Mouse (Mus musculus): ENCODE results near the gene Palb2. TPM values are rescaled to one million over a fixed set of nuclear protein-coding genes. Genes with fewer than 3 reads are reported as not detected.

The Palb2 gene
- 2.6 TPM for total RNA-seq (2023)

DNA sequence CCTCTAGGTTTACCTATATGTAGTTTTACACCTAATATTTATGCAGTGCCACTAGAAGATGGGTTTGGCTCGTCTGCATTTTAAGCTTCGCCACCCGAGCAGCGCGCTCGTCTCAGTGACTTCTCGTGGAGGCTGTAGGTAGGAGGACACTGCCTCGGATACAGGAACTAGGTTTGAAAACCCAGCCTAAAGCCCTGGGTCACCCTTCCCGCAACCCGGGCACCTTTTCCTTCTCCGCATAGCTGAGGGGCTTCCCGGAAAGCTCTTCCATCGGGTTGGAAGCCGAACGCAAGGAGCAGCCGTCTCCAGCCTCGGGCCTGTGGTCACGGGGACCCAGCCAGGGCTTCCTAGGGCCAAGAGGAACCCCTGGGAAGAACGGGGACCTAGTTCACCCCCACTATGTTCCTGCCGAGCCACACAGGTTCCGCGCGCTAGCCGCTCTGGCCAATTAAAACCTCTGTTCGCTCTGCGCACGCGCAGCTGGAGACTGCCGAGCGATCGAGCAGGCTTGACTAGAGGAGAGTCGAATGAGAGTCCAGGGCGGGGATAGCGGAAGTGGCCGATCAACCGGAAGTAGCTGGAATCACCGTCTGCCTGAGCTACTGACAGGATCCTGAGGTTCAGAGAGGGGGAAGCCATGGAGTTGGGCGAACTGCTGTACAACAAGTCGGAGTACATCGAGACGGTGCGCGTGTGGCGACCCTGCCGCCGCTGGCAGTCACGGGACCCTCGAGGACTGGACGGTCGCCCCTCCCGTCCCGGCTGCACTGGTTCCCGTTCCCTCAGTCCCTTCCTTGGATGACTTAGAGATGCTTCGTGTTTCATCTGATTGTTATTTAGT lies at the start of gene Palb2, which contains the start of gene Dctn5:
Gene Palb2 (minus strand): TSS at position 489 of the 841 bp plus-strand sequence.
Gene Dctn5 (plus strand): TSS at position 545 of the 841 bp plus-strand sequence.

GRCm38 (mm10) chr7:122158915-122159902 lies 26.4 kb upstream of the Palb2 start, which contains the start of gene Plk1:
Gene Plk1, plus strand, starts transcription at chr7:122159439.

DNA sequence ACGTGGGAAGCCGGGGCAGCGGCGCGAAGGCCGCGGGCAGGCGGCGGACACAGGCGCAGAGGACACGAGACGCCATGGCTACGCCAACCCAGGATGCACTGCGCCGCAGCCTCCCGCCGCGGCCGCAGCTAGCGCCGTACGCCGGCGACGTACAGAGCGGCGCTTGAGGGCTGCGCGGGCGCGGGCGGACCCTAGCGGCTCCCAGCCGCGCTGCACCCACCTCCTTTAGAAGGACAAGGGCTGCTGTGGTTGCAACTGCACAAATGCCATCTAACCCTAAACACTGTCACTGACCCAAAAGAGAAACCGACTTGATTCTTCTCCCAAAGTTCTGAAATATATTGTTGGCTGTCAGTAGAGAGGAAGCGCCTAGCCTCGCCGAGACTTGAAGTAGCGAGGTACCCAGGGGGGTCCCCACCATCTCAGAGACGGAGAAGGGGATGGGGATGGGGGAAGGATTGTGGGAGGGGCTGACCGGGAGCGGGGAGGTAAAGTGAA lies 31.0 kb downstream of the Palb2 start, which contains the start of gene Ndufab1:
Gene Ndufab1 (minus strand): TSS at position 140 of the 498 bp plus-strand sequence.

DNA sequence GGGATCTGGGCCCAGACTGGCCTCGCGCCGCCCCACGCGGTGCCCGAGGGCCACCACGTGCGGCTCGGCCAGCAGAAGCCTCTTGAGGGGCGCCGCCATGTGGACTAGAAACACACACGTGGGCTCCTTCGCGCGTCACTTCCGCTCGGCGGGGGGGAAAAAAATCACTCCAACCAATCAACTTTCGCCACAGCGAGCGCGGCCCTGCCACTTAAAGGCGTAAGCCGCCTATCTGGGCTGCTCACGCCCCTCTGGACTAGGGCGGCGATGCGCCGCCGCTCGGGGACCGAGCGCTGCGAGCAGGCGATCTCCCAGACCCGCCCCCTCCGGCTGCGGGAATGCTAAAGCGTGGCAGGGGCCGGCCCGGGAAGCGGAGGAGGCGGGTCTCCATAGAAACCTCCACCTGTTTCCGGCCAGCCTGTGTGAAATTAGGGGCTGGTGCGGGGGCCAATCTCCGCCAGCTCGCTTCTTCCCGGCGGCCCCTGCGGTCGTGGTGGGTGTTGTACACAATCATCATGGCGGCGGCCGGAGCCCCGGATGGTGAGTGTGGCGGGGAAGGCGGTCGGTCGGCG lies 65.8 kb downstream of the Palb2 start, which contains the start of the genes Ubfd1 and Ears2:
Gene Ubfd1 (plus strand): TSS at position 231 of the 572 bp plus-strand sequence.
Gene Ears2 (minus strand): TSS at position 319 of the 572 bp plus-strand sequence.

Other genes with a start within 250 kb of the Palb2 start
- 11.4 TPM for gene Cog7, start 151.3 kb downstream of the Palb2 start, total RNA-seq (2023)
- gene Gga2, start 111.8 kb downstream of the Palb2 start, total RNA-seq (2023): 25.8 TPM
- 38.5 TPM for gene Ubfd1, start 65.8 kb downstream of the Palb2 start, total RNA-seq (2023)
- gene Ears2, start 65.7 kb downstream of the Palb2 start, total RNA-seq (2023): 14.5 TPM
- 70.8 TPM for gene Ndufab1, start 31.1 kb downstream of the Palb2 start, total RNA-seq (2023)
- 67.8 TPM for gene Dctn5, start 56 bp upstream of the Palb2 start, total RNA-seq (2023)
- 3.0 TPM for gene Plk1, start 26.5 kb upstream of the Palb2 start, total RNA-seq (2023)
- not detected for gene Ern2, start 53.2 kb upstream of the Palb2 start, total RNA-seq (2023)
- gene Chp2, start 86.5 kb upstream of the Palb2 start, total RNA-seq (2023): not detected
- gene Prkcb, start 155.8 kb upstream of the Palb2 start, total RNA-seq (2023): 161 TPM

All from CD4-positive naive resting alpha-beta T cell, adult 76 days (primary cell).